Mouse (Mus musculus) cortical plate, adult 2 months (tissue): ENCODE data around the gene Idua. TPM values are rescaled to one million over a fixed set of nuclear protein-coding genes. Genes with fewer than 3 reads are reported as not detected.
A peak's percentile ranks its signal among the peaks of the same experiment; 100 is the strongest.

Experiments
- H3K27ac ChIP-seq: fragments of 200-500 bp; 2 replicates; pipeline ENCODE4 v1.5.1; 2012; ENCODE audit warnings: low read length, control low read depth, inconsistent platforms; ENCODE audit not compliant: insufficient read depth
- H3K4me1 ChIP-seq: fragments of 200-500 bp; 2 replicates; pipeline ENCODE4 v1.6.1; 2011; ENCODE audit warnings: low read length; ENCODE audit not compliant: control insufficient read depth, insufficient read depth
- H3K4me3 ChIP-seq: fragments of 200-500 bp; 2 replicates; pipeline ENCODE4 v1.5.1; 2011; ENCODE audit warnings: mild to moderate bottlenecking, low read length, control low read depth; ENCODE audit not compliant: insufficient read depth
- CTCF ChIP-seq: fragments of 200-500 bp; IDR thresholded peaks from 2 replicates; pipeline ENCODE4 v1.5.1; 2011; ENCODE audit warnings: mild to moderate bottlenecking, control low read depth, low read length; ENCODE audit not compliant: insufficient read depth; ENCODE audit errors: extremely low read depth
- POLR2A ChIP-seq: fragments of 200-500 bp; IDR thresholded peaks from 2 replicates; pipeline ENCODE4 v1.6.1; 2011; ENCODE audit warnings: mild to moderate bottlenecking, low read length, control low read depth; ENCODE audit not compliant: insufficient read depth; ENCODE audit errors: extremely low read depth
- polyA plus RNA-seq: library from polyadenylated mRNA; depleted of rRNA; stranded (reverse); fragments of >200 nt; gene quantifications from 2 replicates; pipeline ENCODE4 v1.2.3, GENCODE M21; 2012

Gene Idua
- polyA plus RNA-seq, 1 experiment: 24.0 TPM

DNA sequence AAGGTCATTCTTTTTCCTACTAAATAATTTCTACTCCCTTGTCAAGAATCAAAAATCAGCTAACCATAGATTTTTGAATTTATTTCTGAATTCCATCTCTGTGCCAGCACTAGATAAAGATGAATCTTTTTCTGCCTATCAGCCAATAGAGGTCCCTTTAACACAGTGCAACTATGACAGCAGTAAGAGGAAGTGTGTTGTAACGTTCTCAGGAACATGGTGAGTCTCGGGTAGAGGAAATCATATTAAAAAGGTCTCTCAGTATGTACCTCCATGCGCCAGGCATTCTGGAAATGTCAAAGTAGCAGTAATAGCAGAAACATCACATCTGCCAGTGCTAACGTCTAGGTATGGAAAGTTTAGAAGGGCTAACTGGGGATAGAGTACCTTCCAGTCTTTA lies 24.0 kb upstream of the Idua start:
- Histone ChIP-seq H3K27ac (no peak overlapping the region), H3K4me1 (no peaks in the 10 kb centered on the region), H3K4me3 (no peak overlapping the region)
- TF ChIP-seq CTCF: no peak
- TF ChIP-seq POLR2A: no peak

DNA sequence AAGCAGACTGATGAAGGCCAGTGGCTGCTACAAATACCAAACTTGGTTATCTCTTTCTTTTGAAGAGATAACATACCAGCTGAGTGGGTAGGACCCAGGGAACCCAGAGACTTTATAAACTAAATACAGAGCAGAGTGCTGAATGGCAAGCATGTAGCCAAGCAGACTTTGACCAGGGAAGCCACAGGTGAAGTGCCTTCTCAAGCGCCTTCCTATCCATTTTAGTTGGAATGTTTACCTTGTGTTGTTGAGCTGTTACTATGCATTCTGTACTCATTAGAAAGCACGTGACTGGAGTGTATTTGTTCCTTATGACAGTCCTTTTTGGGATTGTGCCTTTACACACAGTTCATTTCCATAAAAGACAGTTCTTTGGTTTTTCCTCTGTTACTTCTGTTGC lies 16.5 kb upstream of the Idua start:
- Histone ChIP-seq H3K4me3 (no peak overlapping the region), H3K27ac (no peak overlapping the region), H3K4me1 (peaks cover 8% of the 10 kb centered on the region; the same call in 1 of the 2 replicates)
- TF ChIP-seq CTCF (no peak), POLR2A (no peak)

DNA sequence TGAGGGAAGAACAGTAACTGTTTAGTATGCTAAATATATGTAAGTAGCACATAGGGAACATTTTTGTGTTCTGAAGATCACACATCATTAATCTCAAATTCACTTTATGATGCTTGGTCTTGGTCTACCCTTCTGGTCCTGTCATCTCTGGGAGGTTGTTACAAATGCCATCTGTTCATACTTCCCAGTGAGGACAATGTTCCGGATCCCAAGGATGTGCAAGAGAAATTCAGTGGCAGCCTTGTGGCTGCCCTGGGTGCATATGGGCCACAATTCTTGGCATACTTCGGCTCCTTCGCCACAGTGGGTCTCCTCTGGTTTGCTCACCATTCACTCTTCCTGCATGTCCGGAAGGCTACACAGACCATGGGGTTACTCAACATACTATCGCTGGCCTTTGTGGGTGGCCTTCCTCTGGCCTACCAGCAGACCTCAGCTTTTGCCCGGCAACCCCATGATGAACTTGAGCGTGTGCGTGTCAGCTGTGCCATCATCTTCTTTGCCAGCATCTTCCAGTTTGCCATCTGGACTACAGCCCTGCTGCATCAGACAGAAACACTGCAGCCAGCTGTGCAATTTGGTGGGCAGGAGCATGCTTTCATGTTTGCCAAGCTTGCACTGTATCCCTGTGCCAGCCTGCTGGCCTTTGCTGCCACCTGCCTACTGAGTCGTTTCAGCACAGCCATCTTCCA lies 14.3 kb upstream of the Idua start:
- no peak overlapping the region for H3K4me3 ChIP-seq
- H3K27ac ChIP-seq: no peak overlapping the region
- TF ChIP-seq CTCF (peak; percentile 19; the same call in 1 of the 2 replicates), POLR2A (0 out of 2 replicates have a peak, but pooled peaks have one; percentile 7)
- peaks cover 8% of the 10 kb centered on the region; the same call in 1 of the 2 replicates for H3K4me1 ChIP-seq

DNA sequence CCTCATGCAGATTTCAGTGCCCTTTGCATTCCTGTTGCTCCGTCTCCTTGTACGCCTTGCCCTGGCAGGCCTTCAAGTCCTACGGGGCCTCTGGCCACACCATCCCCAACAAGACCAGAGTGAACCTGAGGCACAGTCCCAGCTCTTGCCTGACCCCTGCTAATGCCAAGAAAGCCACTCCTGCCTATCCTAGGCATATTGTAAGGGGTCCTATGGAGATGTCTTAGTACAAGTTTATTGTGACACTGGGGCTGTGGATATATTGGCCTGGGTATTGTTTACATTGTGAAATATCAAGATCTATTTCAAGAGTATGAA lies 13.8 kb upstream of the Idua start:
- TF ChIP-seq POLR2A: no peak
- TF ChIP-seq CTCF: no peak
- H3K4me1 ChIP-seq: peaks cover 8% of the 10 kb centered on the region; the same call in 1 of the 2 replicates
- no peak overlapping the region for H3K4me3 ChIP-seq
- no peak overlapping the region for H3K27ac ChIP-seq

DNA sequence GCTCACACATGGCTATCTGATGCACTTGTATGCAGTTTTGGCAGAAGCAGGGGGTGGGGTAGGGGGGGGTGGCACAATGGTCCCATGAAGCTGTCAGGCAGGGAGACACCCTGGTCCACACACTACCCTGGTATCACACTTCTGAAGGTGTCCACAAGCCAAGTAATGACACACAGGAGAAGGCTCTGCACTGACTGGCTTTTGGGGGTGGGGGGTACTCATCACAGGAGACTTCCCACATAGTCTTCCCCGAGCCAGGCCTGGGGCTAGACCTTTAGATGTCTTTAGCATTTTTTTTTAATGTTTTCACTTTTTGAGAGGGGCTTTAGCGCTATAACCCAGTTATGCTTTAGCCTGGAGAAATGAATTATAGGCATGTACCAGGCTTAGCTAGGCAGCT lies 12.8 kb upstream of the Idua start:
- Histone ChIP-seq H3K4me3 (no peak overlapping the region), H3K4me1 (peaks cover 8% of the 10 kb centered on the region; the same call in 1 of the 2 replicates), H3K27ac (no peak overlapping the region)
- TF ChIP-seq POLR2A (no peak), CTCF (no peak)

DNA sequence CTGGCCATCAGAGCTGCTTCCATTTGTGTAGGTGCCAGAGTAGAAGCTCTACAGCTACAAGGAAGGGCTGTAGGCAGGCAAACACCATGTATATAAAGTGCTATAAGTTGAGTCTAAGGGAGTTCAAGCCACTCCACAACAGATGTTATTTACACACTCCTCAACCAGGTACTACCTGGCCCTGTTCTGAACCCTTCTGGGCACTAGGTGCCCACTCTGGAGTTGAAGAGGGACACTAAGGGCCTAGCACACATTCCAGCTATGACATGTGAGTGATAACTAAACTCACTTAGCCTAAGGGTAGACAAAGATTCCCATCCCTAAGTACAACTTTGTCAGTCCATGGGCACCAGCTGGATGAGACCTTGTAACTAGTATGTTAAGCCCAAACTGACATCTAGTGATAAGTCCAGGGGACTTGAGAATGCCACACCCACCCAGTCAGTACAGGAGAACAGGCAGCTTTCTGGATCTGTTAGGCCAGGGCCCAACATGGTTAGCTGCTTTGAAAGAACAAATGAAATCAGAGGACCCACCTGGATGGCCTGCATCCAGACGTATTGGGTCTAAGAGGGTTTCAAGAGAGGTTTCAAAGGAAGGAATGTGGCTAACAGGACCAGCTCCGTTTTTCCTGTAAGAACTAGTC lies 12.2 kb upstream of the Idua start:
- H3K4me1 ChIP-seq: peaks cover 8% of the 10 kb centered on the region; the same call in 1 of the 2 replicates
- no peak overlapping the region for H3K4me3 ChIP-seq
- no peak overlapping the region for H3K27ac ChIP-seq
- TF ChIP-seq POLR2A: no peak
- TF ChIP-seq CTCF: no peak

DNA sequence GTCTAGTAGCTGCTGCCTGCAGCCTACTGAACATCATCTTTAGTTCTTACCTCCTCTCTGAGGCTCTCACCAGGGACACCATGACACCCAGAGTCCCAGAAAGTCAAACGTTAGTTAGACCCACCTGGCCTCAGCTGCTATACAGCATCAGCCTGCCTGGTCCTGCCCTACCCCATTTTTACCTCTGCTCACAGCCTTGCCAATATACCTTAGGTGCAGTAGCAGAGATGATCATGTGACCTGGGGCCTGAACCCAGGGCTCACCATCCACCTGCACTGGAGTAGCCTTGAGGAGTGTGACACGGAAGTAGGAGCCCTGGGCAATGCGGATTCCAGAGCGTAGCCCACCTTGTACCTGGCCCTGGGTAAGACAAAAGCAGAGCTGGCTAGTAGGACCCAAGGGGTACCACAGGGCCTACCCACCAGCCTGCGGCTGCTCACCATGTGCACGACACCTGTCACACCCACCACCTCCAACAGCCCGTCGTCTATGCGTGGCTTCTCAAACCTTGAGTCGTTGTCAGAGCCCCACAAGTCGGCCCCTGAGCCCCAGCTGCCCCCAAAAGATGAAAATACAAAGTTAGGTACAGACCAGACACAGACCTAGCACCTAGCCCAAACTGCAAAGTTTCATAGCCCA lies 11.1 kb upstream of the Idua start:
- Histone ChIP-seq H3K27ac (no peak overlapping the region), H3K4me3 (no peak overlapping the region), H3K4me1 (peaks cover 8% of the 10 kb centered on the region; the same call in 1 of the 2 replicates)
- TF ChIP-seq POLR2A: no peak
- TF ChIP-seq CTCF: no peak

DNA sequence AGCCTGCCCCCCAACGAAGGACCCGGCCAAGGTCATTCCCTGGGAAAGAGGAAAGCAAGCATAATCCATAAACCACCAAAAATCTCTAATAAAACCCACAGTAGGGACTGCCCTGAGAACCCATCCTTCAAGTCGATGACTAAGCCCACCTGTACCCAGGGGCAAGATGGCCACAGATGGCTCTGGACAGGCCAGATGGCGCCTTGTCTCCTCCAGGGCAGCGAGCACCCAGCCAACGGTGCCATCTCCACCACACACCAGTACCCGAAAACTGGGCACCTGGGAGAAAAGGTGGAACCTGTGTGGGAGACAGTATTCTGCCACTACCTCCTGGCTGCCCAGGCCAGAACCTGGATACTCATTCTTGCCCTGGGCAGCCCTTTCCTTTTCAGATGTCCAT lies 9.8 kb upstream of the Idua start:
- Histone ChIP-seq H3K27ac (no peak overlapping the region), H3K4me3 (no peak overlapping the region), H3K4me1 (peaks cover 5% of the 10 kb centered on the region; the same call in 1 of the 2 replicates)
- TF ChIP-seq POLR2A (no peak), CTCF (no peak)

DNA sequence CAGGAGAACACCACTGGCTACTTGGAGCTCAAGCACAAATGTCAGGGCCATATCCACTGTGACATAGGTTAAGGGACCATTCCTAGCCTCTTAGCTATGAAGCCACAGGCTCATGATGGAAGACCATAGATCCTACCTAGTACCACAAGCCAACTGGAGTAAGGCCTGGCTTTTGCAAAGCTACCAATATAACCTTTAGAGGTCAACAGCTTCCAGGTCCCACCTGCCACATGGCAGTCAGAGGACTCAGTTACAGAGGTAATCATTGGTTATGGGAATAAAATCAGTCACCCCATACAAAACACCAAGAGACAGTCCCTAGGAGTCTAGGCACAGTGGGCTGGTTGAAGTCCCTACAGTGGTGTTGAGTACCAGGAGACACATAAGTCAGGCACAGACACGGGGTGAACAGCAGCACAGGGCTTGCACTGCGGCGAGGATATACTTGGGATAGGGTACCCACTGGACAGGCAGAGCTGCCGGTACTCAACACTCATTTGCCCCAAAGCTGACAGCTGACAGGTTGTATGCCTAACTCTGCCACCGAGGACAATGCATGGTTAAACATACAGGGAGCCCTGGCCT lies 8.9 kb upstream of the Idua start:
- Histone ChIP-seq H3K4me3 (no peak overlapping the region), H3K4me1 (0 out of 2 replicates have a peak, but pooled peaks cover under 1% of the 10 kb centered on the region), H3K27ac (no peak overlapping the region)
- TF ChIP-seq CTCF (no peak), POLR2A (no peak)
